Mouse (Mus musculus) testis, adult 2 months (tissue): ENCODE measurements at regions not wholly inside any gene's neighbourhood (a gene's known extent, or its start where the extent isn't known, plus 50 kb on each side); places are given as distances from the start of the nearest gene placed in this dataset.

Source experiments
- H3K27ac ChIP-seq: fragments of 200-500 bp; 2 replicates; pipeline ENCODE4 v1.5.1; 2012; ENCODE audit warnings: low read depth, low read length; ENCODE audit not compliant: control insufficient read depth, insufficient read depth
- H3K27me3 ChIP-seq: fragments of 200-500 bp; 2 replicates; pipeline ENCODE4 v1.6.1; 2012; ENCODE audit warnings: mild to moderate bottlenecking, low read length, moderate library complexity; ENCODE audit not compliant: control insufficient read depth, insufficient read depth
- H3K36me3 ChIP-seq: fragments of 200-500 bp; 2 replicates; pipeline ENCODE4 v1.6.1; 2012; ENCODE audit warnings: mild to moderate bottlenecking, low read length; ENCODE audit not compliant: control insufficient read depth, insufficient read depth
- H3K4me1 ChIP-seq: fragments of 200-500 bp; 2 replicates; pipeline ENCODE4 v1.6.1; 2012; ENCODE audit warnings: low read length; ENCODE audit not compliant: control insufficient read depth, insufficient read depth
- H3K4me3 ChIP-seq: fragments of 200-500 bp; 2 replicates; pipeline ENCODE4 v1.5.1; 2012; ENCODE audit warnings: low read depth, mild to moderate bottlenecking, low read length, moderate library complexity, mixed read lengths; ENCODE audit not compliant: control insufficient read depth
- CTCF ChIP-seq: fragments of 200-500 bp; IDR thresholded peaks from 2 replicates; pipeline ENCODE4 v1.5.1; 2012; ENCODE audit warnings: low read depth, mild to moderate bottlenecking, inconsistent platforms, low read length, moderate library complexity; ENCODE audit not compliant: control insufficient read depth, insufficient read depth, insufficient replicate concordance
- POLR2A ChIP-seq: fragments of 200-500 bp; IDR thresholded peaks from 2 replicates; pipeline ENCODE4 v1.6.1; 2012; ENCODE audit warnings: low read depth, mild to moderate bottlenecking, inconsistent platforms, low read length, moderate library complexity; ENCODE audit not compliant: control insufficient read depth

DNA sequence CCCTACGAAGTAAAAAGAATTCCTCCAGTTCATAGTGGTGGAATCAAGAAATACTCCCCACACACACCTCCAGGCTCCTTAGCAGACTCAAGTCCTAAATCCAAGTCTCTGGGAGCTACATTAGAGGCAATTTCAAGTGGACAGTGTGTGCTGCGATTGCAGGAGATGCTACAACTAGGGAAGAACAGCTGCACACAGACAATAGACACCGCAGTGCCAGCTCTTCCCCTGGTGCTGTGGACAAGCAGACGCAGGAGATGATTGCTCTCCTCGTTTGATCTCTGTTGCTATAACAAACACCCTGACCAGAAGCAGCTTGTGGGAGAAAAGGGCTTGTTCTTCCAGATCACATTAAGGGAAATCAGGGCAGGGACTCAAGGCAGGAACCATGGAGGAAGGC lies 517.1 kb upstream of the Adam5 start:
- Histone ChIP-seq H3K27me3 (no peaks in the 10 kb centered on the region), H3K4me1 (peaks cover 4% of the 10 kb centered on the region), H3K27ac (no peak overlapping the region), H3K36me3 (no peaks in the 10 kb centered on the region), H3K4me3 (no peak overlapping the region)
- no peak for TF ChIP-seq CTCF
- TF ChIP-seq POLR2A, result no peak

DNA sequence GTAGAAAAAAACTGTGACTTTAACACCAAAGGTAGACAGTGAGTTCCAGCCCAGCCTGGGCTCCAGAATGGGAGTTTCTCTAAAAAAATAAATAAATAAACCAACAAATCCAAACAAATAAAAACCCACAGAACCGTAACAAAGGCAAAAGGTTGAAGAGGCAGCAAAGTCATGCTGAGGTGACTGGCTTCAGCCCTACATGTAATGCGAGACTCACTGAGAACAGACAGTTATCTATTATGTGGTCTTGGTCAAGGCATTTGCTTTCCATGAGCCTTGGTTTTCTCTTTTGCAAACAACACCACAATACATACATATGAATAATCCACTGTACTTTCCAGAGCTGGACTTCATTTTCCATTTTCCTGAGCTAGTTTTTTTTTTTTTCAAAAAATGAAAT lies 516.6 kb upstream of the Adam5 start:
- TF ChIP-seq POLR2A, result no peak
- no peak for TF ChIP-seq CTCF
- H3K27me3 ChIP-seq, result no peaks in the 10 kb centered on the region
- H3K4me1 ChIP-seq, result peaks cover 7% of the 10 kb centered on the region
- H3K4me3 ChIP-seq, result no peak overlapping the region
- no peak overlapping the region for H3K27ac ChIP-seq
- H3K36me3 ChIP-seq, result no peaks in the 10 kb centered on the region

DNA sequence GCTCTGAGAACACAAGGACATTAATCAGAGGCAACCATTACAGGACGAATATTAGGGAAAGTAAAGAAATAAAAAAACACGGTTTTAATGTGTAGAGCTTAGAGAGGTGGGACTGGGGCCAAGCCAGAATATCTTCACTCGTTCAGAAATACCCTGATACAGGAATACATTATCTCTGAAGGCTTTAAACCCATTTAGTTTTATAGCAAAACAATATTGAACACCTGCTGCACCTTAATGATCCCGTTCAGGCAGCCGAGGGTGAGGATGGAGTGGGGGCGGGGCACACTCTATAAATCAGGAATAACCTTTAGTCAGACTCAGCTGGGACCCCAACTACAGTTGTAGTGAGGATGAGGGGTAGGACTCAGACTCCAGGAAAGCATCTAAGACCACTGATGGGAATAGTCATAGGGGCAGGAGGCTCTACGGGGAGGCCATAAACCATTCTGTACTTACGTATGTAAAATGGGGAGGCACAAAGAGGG lies 508.0 kb upstream of the Adam5 start:
- peaks cover 5% of the 10 kb centered on the region for H3K4me1 ChIP-seq
- H3K36me3 ChIP-seq, result no peaks in the 10 kb centered on the region
- TF ChIP-seq CTCF (no peak), POLR2A (no peak)
- no peak overlapping the region for H3K27ac ChIP-seq
- no peaks in the 10 kb centered on the region for H3K27me3 ChIP-seq
- no peak overlapping the region for H3K4me3 ChIP-seq

DNA sequence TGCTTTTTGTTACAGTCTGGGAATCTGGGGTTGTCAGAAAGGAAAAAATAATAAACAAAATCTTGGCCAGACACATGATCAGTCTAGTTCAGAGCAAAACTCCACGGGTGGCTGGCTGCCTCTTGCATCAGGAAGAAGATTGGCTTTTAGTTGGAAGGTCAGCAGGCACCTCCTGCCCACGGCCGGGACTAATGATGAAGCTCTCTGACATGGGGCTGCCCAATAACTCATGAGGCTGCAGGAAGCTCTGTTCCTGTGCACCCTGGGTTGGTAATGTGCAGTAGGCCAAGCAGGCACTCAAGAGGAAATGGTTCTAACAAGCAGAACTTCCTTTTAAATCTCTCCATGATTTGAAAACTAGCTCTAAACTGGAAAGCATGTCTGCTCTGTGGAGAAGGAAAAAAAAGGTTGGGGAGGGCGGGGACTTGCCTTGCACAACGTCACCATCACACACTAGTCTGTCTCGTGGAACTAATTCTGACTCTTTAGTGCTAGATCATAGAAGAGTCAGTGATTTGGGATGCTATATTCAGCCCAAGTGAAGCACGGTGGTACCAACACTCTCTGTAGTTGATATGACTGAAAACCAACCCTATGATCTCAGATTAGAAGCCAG lies 507.1 kb upstream of the Adam5 start:
- Histone ChIP-seq H3K27ac (no peak overlapping the region), H3K4me1 (peaks cover 5% of the 10 kb centered on the region), H3K36me3 (no peaks in the 10 kb centered on the region), H3K4me3 (no peak overlapping the region), H3K27me3 (no peaks in the 10 kb centered on the region)
- TF ChIP-seq CTCF (no peak), POLR2A (no peak)

DNA sequence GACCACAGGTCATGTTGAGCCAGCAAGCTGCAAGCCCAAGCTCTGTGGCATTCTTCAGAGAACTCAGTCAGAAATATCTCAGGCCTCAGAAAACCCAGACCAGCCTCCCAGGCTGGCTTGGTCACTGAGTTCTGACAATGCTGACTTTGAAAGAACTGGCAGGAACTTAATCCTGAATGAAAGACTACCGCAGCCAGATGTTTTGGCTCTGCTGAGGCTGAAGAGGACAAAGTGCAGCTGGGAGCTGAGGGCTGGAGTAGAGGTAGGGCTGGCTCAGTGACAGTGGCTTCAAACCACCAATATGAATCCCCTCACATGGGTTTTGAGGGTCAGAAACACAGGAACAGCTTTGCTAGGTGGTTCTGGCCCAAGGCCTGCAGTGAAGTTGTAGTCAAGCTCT lies 505.6 kb upstream of the Adam5 start:
- Histone ChIP-seq H3K36me3 (no peaks in the 10 kb centered on the region), H3K27ac (no peak overlapping the region), H3K4me1 (peaks cover 2% of the 10 kb centered on the region; the same call in 1 of the 2 replicates), H3K27me3 (no peaks in the 10 kb centered on the region), H3K4me3 (no peak overlapping the region)
- no peak for TF ChIP-seq POLR2A
- TF ChIP-seq CTCF, result no peak

DNA sequence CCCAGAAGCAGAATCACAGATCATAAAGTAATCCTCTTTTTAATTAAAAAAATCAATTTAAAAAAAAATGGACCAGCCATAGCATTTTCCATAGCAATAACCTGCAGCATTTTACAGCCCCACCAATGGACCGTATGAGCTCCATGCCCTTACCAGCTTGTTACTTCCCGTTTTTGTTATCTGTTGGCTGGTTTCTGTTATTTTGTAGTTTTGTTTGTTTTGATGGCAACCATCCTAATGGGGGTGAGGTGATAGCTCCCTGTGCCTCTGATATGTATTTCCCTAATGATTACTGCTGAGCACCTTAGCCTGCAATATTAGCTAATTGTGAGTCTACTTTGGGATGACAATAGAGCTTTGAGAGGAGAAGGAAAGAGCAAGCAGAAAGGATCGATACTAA lies 504.1 kb upstream of the Adam5 start:
- H3K4me1 ChIP-seq, result peaks cover 8% of the 10 kb centered on the region
- H3K36me3 ChIP-seq, result no peaks in the 10 kb centered on the region
- 0 out of 2 replicates have a peak, but pooled peaks cover 2% of the 10 kb centered on the region for H3K27me3 ChIP-seq
- TF ChIP-seq POLR2A, result no peak
- TF ChIP-seq CTCF, result no peak
- H3K27ac ChIP-seq, result no peak overlapping the region
- no peak overlapping the region for H3K4me3 ChIP-seq

DNA sequence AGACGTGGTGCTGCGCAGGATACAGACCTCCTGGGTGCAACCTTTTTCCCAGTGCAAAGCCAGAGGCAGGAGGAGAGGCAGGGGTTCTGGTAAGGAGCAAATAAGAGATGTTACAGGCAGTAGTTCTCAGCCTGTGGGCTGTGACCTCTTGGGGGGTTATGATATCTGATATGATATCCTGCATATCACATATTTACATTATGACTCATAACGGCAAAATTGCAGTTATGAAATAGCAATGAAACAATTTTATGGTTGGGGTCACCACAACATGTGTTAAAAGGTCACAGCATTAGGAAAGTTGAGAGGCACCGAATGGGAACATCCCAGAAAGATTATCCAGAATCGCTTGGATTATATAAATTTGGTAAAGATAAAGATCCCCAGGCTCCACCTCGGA lies 502.8 kb upstream of the Adam5 start:
- no peaks in the 10 kb centered on the region for H3K36me3 ChIP-seq
- 0 out of 2 replicates have a peak, but pooled peaks cover 2% of the 10 kb centered on the region for H3K27me3 ChIP-seq
- no peak overlapping the region for H3K4me3 ChIP-seq
- H3K27ac ChIP-seq, result no peak overlapping the region
- H3K4me1 ChIP-seq, result peaks cover 8% of the 10 kb centered on the region
- TF ChIP-seq CTCF (no peak), POLR2A (no peak)
